Mouse (Mus musculus) embryonic fibroblast, embryonic 13.5 days (primary cell): ENCODE measurements around the gene Bfsp2.

Source experiments
- CTCF ChIP-seq: IDR thresholded peaks from 2 replicates; pipeline ENCODE4 v1.5.1; 2011; ENCODE audit warnings: mild to moderate bottlenecking, control low read depth, low read length, moderate library complexity, borderline replicate concordance; ENCODE audit not compliant: insufficient read depth
- POLR2A ChIP-seq: IDR thresholded peaks from 2 replicates; pipeline ENCODE4 v1.6.1; 2011; ENCODE audit warnings: low read depth, mild to moderate bottlenecking, control low read depth, low read length, moderate library complexity

DNA sequence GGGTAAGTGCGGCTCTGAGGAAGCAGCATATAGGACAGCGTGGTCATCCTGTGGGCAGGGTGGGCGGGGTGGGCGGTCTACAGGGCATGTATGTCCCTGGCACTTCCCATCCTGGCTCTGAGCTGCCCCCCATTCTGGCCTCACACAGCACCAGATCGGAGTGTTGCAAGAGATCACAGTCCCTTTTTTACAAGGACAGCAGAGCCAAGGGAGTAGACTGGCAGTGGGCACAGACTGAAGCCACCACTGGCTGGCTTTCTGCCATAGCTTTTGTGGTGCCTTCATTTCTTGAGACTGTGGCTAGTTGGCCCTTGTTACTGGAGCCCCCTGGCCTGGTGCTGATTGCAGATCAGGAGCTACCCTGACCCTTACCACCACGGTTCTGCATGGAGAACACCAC is 6.0 kb upstream of the Bfsp2 start:
- TF ChIP-seq CTCF (no peak), POLR2A (no peak)
